Mouse (Mus musculus) stomach, postnatal 0 days (tissue): ENCODE measurements around the gene Taf4. TPM values are rescaled to one million over a fixed set of nuclear protein-coding genes. Genes with fewer than 3 reads are reported as not detected.

ENCODE experiments used
- ATAC-seq: fragments of 200-750 bp; cut with Nextera tagmentation; 2 replicates; pipeline ENCODE4 v1.8.0; 2017; ENCODE audit not compliant: low FRiP score, low TSS enrichment
- DNase-seq: peaks from one replicate; pipeline ENCODE4 v3.0.0-alpha.2; 2016; ENCODE audit warnings: low spot score
- H3K27ac ChIP-seq: fragments of 300-500 bp; sonication (generic); replicated peaks from 2 replicates; pipeline ENCODE4 v1.5.1; 2014; ENCODE audit warnings: mild to moderate bottlenecking, control low read depth
- H3K27me3 ChIP-seq: fragments of 300-500 bp; sonication (generic); 2 replicates; pipeline ENCODE4 v1.6.1; 2014; ENCODE audit warnings: low read length; ENCODE audit not compliant: control insufficient read depth, insufficient read depth
- H3K36me3 ChIP-seq: fragments of 300-500 bp; sonication (generic); 2 replicates; pipeline ENCODE4 v1.6.1; 2014; ENCODE audit warnings: low read length, mixed read lengths; ENCODE audit not compliant: control insufficient read depth, insufficient read depth
- H3K4me1 ChIP-seq: fragments of 300-500 bp; sonication (generic); replicated peaks from 2 replicates; pipeline ENCODE4 v1.6.1; 2014; ENCODE audit warnings: antibody characterized with exemption; ENCODE audit not compliant: control insufficient read depth, insufficient read depth
- H3K4me2 ChIP-seq: fragments of 300-500 bp; sonication (generic); replicated peaks from 2 replicates; pipeline ENCODE4 v1.6.1; 2014; ENCODE audit warnings: low read depth, mild to moderate bottlenecking, control low read depth, moderate library complexity
- H3K4me3 ChIP-seq: fragments of 300-500 bp; sonication (generic); 2 replicates; pipeline ENCODE4 v1.5.1; 2014; ENCODE audit warnings: low read depth, low read length, control low read depth
- H3K9ac ChIP-seq: fragments of 300-500 bp; sonication (generic); 2 replicates; pipeline ENCODE4 v1.6.1; 2014; ENCODE audit warnings: mild to moderate bottlenecking, low read length, control low read depth, mixed read lengths
- H3K9me3 ChIP-seq: fragments of 300-500 bp; sonication (generic); 2 replicates; pipeline ENCODE4 v1.6.1; 2016; ENCODE audit warnings: low read length; ENCODE audit not compliant: control insufficient read depth
- CTCF ChIP-seq: IDR thresholded peaks from 2 replicates; pipeline ENCODE4 v1.5.1; 2016; ENCODE audit warnings: antibody characterized with exemption, low read depth, mild to moderate bottlenecking, moderate library complexity
- EP300 ChIP-seq: optimal IDR thresholded peaks from 2 replicates; pipeline ENCODE3; 2016; ENCODE audit warnings: antibody characterized with exemption
- WGBS: fragments of 180-500 bp; shearing (Covaris S2); extraction: QIAGEN DNeasy Blood & Tissue Kit; methylation state at CpG from one replicate; pipeline ENCODE4 v1.1.7; 2014; 5-methylcytosine and 5-hydroxymethylcytosine counted together
- polyA plus RNA-seq: library from polyadenylated mRNA; unstranded; fragments of >200 nt; fragmentation: Nextera tagmentation; extraction: Ambion mirVana; gene quantifications from 2 replicates; pipeline ENCODE4 v1.2.1, GENCODE M21; 2015

The Taf4 gene
- polyA plus RNA-seq, 1 experiment from 2014 or later: 2.1 TPM

GRCm38 (mm10) chr2:179967633-179968032, 8.8 kb downstream of the Taf4 start:
- H3K4me3 ChIP-seq: no peak overlapping the region
- no peak overlapping the region for H3K27ac ChIP-seq
- DNase-seq: no peak
- H3K4me1 ChIP-seq: no peaks in the 10 kb centered on the region
- no peak for TF ChIP-seq EP300
- TF ChIP-seq CTCF: no peak
- H3K27me3 ChIP-seq: no peaks in the 10 kb centered on the region
- 61% methylated on average over 5 of the region's 5 CpGs for WGBS
- no peak for ATAC-seq
- no peaks in the 10 kb centered on the region for H3K36me3 ChIP-seq
- no peak overlapping the region for H3K9ac ChIP-seq
- H3K4me2 ChIP-seq: no peak overlapping the region
- H3K9me3 ChIP-seq: no peaks in the 10 kb centered on the region

DNA sequence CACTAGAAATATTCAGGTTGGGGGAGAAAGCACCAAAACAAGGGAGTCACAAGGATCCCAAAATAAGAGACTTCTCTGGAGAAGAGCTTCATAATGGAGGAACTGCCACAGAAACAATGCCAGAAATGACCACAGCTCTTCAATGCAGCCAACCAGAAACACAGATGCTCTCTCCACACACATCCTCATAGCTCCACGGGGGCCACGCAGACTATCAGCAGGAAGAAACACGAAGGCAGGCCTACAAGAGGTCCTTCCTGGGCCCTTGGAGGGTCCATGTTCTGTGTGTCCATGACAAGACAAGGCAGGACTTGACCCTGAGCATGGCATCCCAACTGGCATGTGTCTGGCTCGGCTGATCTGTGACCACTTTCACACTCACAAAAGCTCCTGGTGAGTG, 15.0 kb downstream of the Taf4 start:
- Histone ChIP-seq H3K36me3 (no peaks in the 10 kb centered on the region), H3K27me3 (no peaks in the 10 kb centered on the region), H3K4me2 (no peak overlapping the region), H3K9ac (no peak overlapping the region), H3K4me1 (no peaks in the 10 kb centered on the region), H3K4me3 (no peak overlapping the region), H3K9me3 (no peaks in the 10 kb centered on the region), H3K27ac (no peak overlapping the region)
- 73% methylated on average over 4 of the region's 4 CpGs for WGBS
- DNase-seq (no peak), ATAC-seq (no peak)
- TF ChIP-seq CTCF: no peak
- TF ChIP-seq EP300: no peak

- Histone ChIP-seq H3K9me3 (no peaks in the 10 kb centered on the region), H3K27me3 (no peaks in the 10 kb centered on the region), H3K36me3 (no peaks in the 10 kb centered on the region), H3K4me2 (no peak overlapping the region), H3K4me3 (no peak overlapping the region), H3K27ac (no peak overlapping the region), H3K4me1 (no peaks in the 10 kb centered on the region), H3K9ac (no peak overlapping the region)
- TF ChIP-seq CTCF (no peak), EP300 (no peak)
- DNase-seq: no peak
- no peak for ATAC-seq
- WGBS: 85% methylated on average over 6 of the region's 6 CpGs
Measured at GRCm38 (mm10) chr2:179960327-179960726, 16.1 kb downstream of the Taf4 start.

DNA sequence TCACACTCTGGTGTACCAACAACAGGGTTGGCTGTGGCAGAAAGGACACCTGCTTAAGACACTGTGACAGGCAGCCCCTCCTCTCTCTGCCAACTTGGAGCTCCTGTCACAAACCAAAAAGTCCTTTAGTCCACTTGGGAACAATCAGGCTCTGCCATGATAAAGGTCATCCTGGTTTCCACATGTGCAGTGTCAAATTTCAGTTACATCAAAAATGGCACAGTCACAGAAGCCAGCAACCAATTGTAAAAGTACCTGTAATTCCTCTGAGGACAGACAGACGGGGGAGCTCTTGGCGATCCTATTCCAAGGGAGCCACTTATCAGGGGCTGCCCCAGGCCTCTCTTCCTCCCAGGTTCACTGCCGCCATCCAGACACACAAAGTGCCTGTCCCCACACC, 17.1 kb downstream of the Taf4 start:
- H3K36me3 ChIP-seq: no peaks in the 10 kb centered on the region
- H3K27me3 ChIP-seq: no peaks in the 10 kb centered on the region
- H3K9me3 ChIP-seq: no peaks in the 10 kb centered on the region
- H3K27ac ChIP-seq: no peak overlapping the region
- no peaks in the 10 kb centered on the region for H3K4me1 ChIP-seq
- 42% methylated on average over 3 of the region's 3 CpGs for WGBS
- DNase-seq (no peak), ATAC-seq (no peak)
- TF ChIP-seq EP300 (no peak), CTCF (no peak)
- H3K4me3 ChIP-seq: no peak overlapping the region
- H3K9ac ChIP-seq: no peak overlapping the region
- H3K4me2 ChIP-seq: no peak overlapping the region

- WGBS: 52% methylated on average over 14 of the region's 14 CpGs
- Histone ChIP-seq H3K27ac (no peak overlapping the region), H3K9me3 (no peaks in the 10 kb centered on the region), H3K4me3 (no peak overlapping the region), H3K9ac (no peak overlapping the region), H3K36me3 (no peaks in the 10 kb centered on the region), H3K4me2 (no peak overlapping the region), H3K4me1 (peaks cover 6% of the 10 kb centered on the region; the same call in 1 of the 2 replicates), H3K27me3 (no peaks in the 10 kb centered on the region)
- ATAC-seq: no peak
- TF ChIP-seq CTCF (0 out of 2 replicates have a peak, but pooled peaks have one; percentile 10), EP300 (no peak)
- DNase-seq: no peak
Measured at GRCm38 (mm10) chr2:179951542-179952524, 24.6 kb downstream of the Taf4 start.

- Histone ChIP-seq H3K4me2 (no peak overlapping the region), H3K36me3 (no peaks in the 10 kb centered on the region), H3K4me3 (no peak overlapping the region), H3K9ac (no peak overlapping the region), H3K27me3 (no peaks in the 10 kb centered on the region), H3K9me3 (no peaks in the 10 kb centered on the region), H3K27ac (no peak overlapping the region), H3K4me1 (peaks cover 6% of the 10 kb centered on the region; the same call in 1 of the 2 replicates)
- no peak for TF ChIP-seq CTCF
- TF ChIP-seq EP300: no peak
- WGBS: 81% methylated on average over 5 of the region's 5 CpGs
- DNase-seq (no peak), ATAC-seq (no peak)
Measured at GRCm38 (mm10) chr2:179948820-179949219, 27.6 kb downstream of the Taf4 start.
